Mouse (Mus musculus): ENCODE measurements around the gene Klk1. TPM values are rescaled to one million over a fixed set of nuclear protein-coding genes. Genes with fewer than 3 reads are reported as not detected.
"Not testable (repeated sequence)": the region's sequence is repeated elsewhere in the genome, so short reads cannot be mapped to it uniquely, and the experiment has no call there.

Gene Klk1
- not detected in 2 replicates for polyA plus RNA-seq (2016; fragmentation: Nextera tagmentation; extraction: Ambion mirVana)

- H3K4me2 ChIP-seq (replicated peaks) = no peak within 1 kb of the TSS
- WGBS = 50% methylated on average over 1 of the region's 1 CpGs
- no peaks in the 10 kb centered on the region for H3K4me1 ChIP-seq
- no peak within 1 kb of the TSS for H3K9ac ChIP-seq
- no peaks in the 10 kb centered on the region for H3K36me3 ChIP-seq
- no peak within 1 kb of the TSS for H3K27ac ChIP-seq
- H3K27me3 ChIP-seq (replicated peaks) = no peaks in the 10 kb centered on the region
- no peak for ATAC-seq (ENCODE audit: low FRiP score, low read depth)
- no peak within 1 kb of the TSS for H3K4me3 ChIP-seq
- no peaks in the 10 kb centered on the region for H3K9me3 ChIP-seq
These were observed at the start of gene Klk1 for GRCm38 (mm10) chr7:44225076-44225475. Gene Klk1, plus strand, starts transcription at chr7:44225360.

DNA sequence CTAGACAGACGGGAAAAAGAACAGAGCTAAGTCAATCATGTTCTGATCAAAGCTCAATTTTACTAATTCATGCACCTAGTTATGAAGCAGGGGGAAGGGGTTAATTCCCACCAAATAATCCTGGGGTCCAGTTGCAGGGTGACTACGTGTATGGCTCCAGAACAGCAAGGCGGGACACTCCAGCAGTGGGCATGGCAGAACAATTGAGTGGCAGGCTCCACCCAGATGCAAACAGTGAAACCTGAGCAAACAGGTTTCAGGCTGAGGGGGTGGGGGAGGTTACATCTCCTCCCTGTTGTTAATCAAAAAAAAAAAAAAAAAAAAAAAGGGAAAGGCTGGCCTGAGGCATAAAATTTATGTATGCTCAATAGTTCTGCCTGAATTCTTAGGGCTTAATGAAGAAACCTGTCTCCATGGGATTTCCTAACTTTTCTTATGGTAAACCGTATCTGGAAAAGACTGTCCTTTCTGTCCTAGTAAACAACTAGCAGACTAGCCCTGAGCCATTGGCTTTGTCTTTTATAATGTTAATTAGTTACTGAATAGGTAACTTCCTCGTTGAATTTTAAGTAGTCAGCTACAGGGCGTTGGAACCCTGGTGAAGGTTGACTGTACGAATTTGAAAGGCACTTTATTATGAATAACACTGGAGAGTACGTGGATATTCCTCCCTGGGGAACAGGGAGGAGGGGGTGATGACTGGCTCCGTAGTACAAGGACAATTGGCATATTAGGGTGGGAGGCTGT is 45.7 kb upstream of the Klk1 start:
- Histone ChIP-seq H3K4me2 (replicated peaks) (no peak overlapping the region), H3K9ac (no peak overlapping the region), H3K27me3 (replicated peaks) (no peaks in the 10 kb centered on the region), H3K9me3 (no peaks in the 10 kb centered on the region), H3K4me3 (no peak overlapping the region), H3K4me1 (no peaks in the 10 kb centered on the region), H3K36me3 (no peaks in the 10 kb centered on the region), H3K27ac (no peak overlapping the region)
- WGBS = 58% methylated on average over 9 of the region's 9 CpGs
- ATAC-seq (ENCODE audit: low FRiP score, low read depth) = no peak

- not testable (repeated sequence) for H3K36me3 ChIP-seq; H3K9me3 ChIP-seq; H3K4me1 ChIP-seq; ATAC-seq (ENCODE audit: low FRiP score, low read depth); H3K4me2 ChIP-seq (replicated peaks); H3K4me3 ChIP-seq; H3K9ac ChIP-seq; H3K27me3 ChIP-seq (replicated peaks); H3K27ac ChIP-seq
- WGBS = 61% methylated on average over 8 of the region's 8 CpGs
These were observed 38.6 kb upstream of the Klk1 start for GRCm38 (mm10) chr7:44186516-44186915.

DNA sequence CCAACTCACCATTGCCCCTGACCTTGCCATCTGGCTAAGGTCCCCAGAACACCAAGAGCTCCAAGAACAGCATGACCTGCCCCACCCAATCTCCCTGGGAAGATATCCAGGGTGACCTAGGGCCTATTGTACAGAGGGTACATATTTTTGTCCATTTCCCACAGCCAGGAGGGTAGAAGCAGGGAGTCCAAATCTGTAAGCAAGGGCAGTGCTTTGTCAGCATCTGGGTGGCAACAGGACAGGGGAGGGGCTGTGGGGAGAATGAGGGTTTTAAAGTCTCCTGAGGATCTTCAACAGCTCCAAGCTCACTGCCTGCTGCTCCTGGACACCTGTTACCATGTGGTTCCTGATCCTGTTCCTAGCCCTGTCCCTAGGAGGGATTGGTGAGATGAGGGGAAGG is 37.2 kb upstream of the Klk1 start, which contains the start of gene Klk1b24:
Klk1b24 (plus strand) TSS at position 301 of the 400 bp plus-strand sequence.
- H3K36me3 ChIP-seq; H3K4me1 ChIP-seq; H3K4me3 ChIP-seq; ATAC-seq (ENCODE audit: low FRiP score, low read depth); H3K27me3 ChIP-seq (replicated peaks); H3K9ac ChIP-seq; H3K9me3 ChIP-seq; H3K27ac ChIP-seq; H3K4me2 ChIP-seq (replicated peaks): not testable (repeated sequence)

DNA sequence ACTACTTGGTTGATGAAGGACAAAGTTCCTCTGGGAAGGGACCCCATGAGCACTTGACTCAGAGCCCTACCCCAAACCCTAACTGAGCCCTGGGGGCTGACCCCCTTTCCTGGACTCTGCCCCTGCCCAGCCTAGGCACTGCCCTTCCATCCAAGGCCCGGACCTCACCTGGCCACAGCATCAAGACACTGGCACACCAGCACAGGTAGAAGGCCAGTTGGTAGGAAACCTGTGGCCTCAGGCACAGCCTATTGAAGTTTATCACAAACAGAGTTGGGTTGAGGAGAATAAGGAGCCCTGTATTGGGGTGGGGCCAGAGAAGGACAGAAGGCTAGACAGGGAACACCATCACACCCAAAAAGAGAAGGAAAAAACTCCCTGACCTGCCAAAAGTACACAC is 31.7 kb upstream of the Klk1 start:
- not testable (repeated sequence) for H3K4me2 ChIP-seq (replicated peaks); ATAC-seq (ENCODE audit: low FRiP score, low read depth); H3K4me1 ChIP-seq; H3K27me3 ChIP-seq (replicated peaks); H3K27ac ChIP-seq; H3K36me3 ChIP-seq; H3K4me3 ChIP-seq; H3K9ac ChIP-seq; H3K9me3 ChIP-seq
- WGBS = 86% methylated on average over 1 of the region's 1 CpGs

DNA sequence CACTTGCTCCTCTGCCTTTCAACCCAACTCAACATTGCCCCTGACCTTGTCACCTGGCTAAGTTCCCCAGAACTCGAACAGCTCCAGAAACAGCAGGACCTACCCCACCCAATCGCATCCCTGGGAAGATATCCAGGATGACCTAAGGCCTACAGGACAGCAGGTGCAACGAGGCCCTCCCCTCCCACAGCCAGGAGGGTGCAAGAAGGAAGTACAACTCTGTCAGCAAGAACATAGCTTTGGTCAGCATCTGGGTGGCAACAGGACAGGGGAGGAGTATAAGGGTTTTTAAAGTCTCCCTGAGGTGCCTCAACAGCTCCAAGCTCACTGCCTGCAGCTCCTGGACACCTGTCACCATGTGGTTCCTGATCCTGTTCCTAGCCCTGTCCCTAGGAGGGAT is 27.3 kb upstream of the Klk1 start, which contains the start of gene Klk1b3:
Klk1b3 (plus strand) TSS at position 301 of the 400 bp plus-strand sequence.
- Histone ChIP-seq H3K27me3 (replicated peaks) (no peaks in the 10 kb centered on the region), H3K4me1 (no peaks in the 10 kb centered on the region), H3K36me3 (no peaks in the 10 kb centered on the region), H3K9ac (no peak within 1 kb of the TSS), H3K4me3 (no peak within 1 kb of the TSS), H3K4me2 (replicated peaks) (no peak within 1 kb of the TSS), H3K27ac (no peak within 1 kb of the TSS), H3K9me3 (no peaks in the 10 kb centered on the region)
- 67% methylated on average over 3 of the region's 3 CpGs for WGBS
- no peak for ATAC-seq (ENCODE audit: low FRiP score, low read depth)

GRCm38 (mm10) chr7:44207135-44207534 is 18.0 kb upstream of the Klk1 start, which contains the start of gene Klk1b4:
Gene Klk1b4, plus strand, starts transcription at chr7:44207435.
- H3K9ac ChIP-seq = not testable (repeated sequence)
- 68% methylated on average over 3 of the region's 3 CpGs for WGBS

DNA sequence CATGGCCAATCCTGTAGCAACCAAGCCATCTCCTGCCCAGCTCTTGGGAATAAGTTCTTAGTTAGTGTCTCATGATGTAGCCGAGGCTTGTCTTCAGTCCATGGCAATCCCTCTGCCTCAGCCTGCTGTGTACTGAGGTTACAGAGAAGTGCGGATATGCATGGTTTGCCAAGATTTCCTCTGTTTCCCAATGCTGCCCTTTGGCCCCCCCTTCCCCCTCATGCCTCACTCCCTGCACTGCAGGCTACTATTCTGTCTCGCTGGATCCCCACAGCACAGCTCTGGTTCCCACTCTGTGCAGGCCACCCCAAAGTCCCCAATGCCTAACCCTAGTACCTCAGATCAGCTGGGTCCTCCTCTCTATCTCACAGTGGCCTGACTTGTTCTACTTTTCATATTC is 16.9 kb upstream of the Klk1 start:
- Histone ChIP-seq H3K4me2 (replicated peaks) (no peak overlapping the region), H3K36me3 (no peaks in the 10 kb centered on the region), H3K4me3 (no peak overlapping the region), H3K27ac (no peak overlapping the region), H3K9me3 (no peaks in the 10 kb centered on the region), H3K4me1 (no peaks in the 10 kb centered on the region), H3K27me3 (replicated peaks) (no peaks in the 10 kb centered on the region), H3K9ac (no peak overlapping the region)
- 85% methylated on average over 3 of the region's 3 CpGs for WGBS
- ATAC-seq (ENCODE audit: low FRiP score, low read depth) = no peak

More at GRCm38 (mm10) chr7:44207135-44207534, 18.0 kb upstream of the Klk1 start, which contains the start of gene Klk1b4:
- not testable (repeated sequence) for H3K27ac ChIP-seq; H3K27me3 ChIP-seq (replicated peaks); H3K4me2 ChIP-seq (replicated peaks); H3K4me1 ChIP-seq; H3K36me3 ChIP-seq; H3K4me3 ChIP-seq; H3K9me3 ChIP-seq; ATAC-seq (ENCODE audit: low FRiP score, low read depth)

GRCm38 (mm10) chr7:44215645-44216044 is 9.5 kb upstream of the Klk1 start, which contains the start of gene Klk1b5:
Gene Klk1b5, plus strand, starts transcription at chr7:44215945.
- WGBS = 85% methylated on average over 1 of the region's 1 CpGs
- Histone ChIP-seq H3K9ac (no peak within 1 kb of the TSS), H3K27me3 (replicated peaks) (no peaks in the 10 kb centered on the region; the same call in 1 of the 2 replicates), H3K36me3 (no peaks in the 10 kb centered on the region), H3K27ac (no peak within 1 kb of the TSS), H3K4me1 (no peaks in the 10 kb centered on the region), H3K4me2 (replicated peaks) (no peak within 1 kb of the TSS), H3K4me3 (no peak within 1 kb of the TSS), H3K9me3 (no peaks in the 10 kb centered on the region)
- no peak for ATAC-seq (ENCODE audit: low FRiP score, low read depth)

DNA sequence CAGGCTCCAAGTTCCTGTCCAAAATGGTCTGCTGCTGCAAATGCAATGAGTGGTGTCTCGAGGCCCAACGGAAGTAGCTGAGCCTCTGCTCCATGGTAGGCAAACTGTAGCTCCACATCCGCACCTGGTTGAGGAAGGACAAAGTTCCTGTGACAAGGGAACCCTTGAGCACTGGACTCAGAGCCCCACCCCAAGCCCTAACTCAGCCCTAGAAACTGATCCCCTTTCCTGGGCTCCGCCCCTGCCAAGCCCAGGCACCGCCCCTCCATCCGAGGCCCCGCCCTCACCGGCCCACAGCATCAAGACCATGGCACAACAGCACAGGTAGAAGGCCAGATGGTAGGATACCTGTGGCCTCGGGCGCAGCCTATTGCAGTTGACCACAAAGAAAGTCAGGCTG is 3.6 kb upstream of the Klk1 start:
- WGBS = 73% methylated on average over 10 of the region's 10 CpGs
- not testable (repeated sequence) for H3K27me3 ChIP-seq (replicated peaks); ATAC-seq (ENCODE audit: low FRiP score, low read depth); H3K4me1 ChIP-seq; H3K36me3 ChIP-seq; H3K4me2 ChIP-seq (replicated peaks); H3K27ac ChIP-seq; H3K9me3 ChIP-seq; H3K4me3 ChIP-seq; H3K9ac ChIP-seq

DNA sequence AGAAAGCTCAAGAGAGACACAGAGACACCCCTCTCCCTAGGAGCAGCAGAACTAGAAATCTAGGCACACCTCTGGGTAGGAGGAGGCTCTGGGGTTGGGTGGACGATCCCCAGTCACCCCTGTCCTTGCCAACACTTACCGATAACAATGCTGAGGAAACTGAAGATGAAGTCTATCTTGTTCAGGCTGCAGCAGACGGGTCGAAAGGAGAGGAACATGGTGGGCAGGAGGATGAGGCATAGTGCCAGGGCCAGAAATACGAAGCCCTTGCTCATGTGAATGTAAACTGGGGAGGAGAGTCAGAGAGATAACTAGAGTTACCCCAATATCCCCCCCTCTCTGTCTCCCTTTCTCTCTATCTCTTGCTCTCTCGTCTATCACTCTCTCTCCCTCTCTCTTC is 2.8 kb upstream of the Klk1 start:
- H3K27ac ChIP-seq; H3K4me3 ChIP-seq; H3K9me3 ChIP-seq; H3K9ac ChIP-seq; ATAC-seq (ENCODE audit: low FRiP score, low read depth); H3K27me3 ChIP-seq (replicated peaks); H3K36me3 ChIP-seq; H3K4me1 ChIP-seq; H3K4me2 ChIP-seq (replicated peaks): not testable (repeated sequence)
- WGBS = 85% methylated on average over 6 of the region's 6 CpGs

GRCm38 (mm10) chr7:44235909-44236308 is 10.7 kb downstream of the Klk1 start, which contains the start of gene Gm36864:
Gene Gm36864, plus strand, starts transcription at chr7:44236177.
- no peak within 1 kb of the TSS for H3K4me3 ChIP-seq
- H3K9me3 ChIP-seq = no peaks in the 10 kb centered on the region
- H3K27ac ChIP-seq = no peak within 1 kb of the TSS
- ATAC-seq (ENCODE audit: low FRiP score, low read depth) = no peak
- 80% methylated on average over 3 of the region's 3 CpGs for WGBS
- no peaks in the 10 kb centered on the region for H3K4me1 ChIP-seq
- no peaks in the 10 kb centered on the region for H3K36me3 ChIP-seq
- H3K4me2 ChIP-seq (replicated peaks) = no peak within 1 kb of the TSS
- H3K9ac ChIP-seq = no peak within 1 kb of the TSS
- no peaks in the 10 kb centered on the region for H3K27me3 ChIP-seq (replicated peaks)

GRCm38 (mm10) chr7:44239913-44240312 is 14.8 kb downstream of the Klk1 start:
- no peak for ATAC-seq (ENCODE audit: low FRiP score, low read depth)
- Histone ChIP-seq H3K27ac (no peak overlapping the region), H3K9ac (no peak overlapping the region), H3K4me2 (replicated peaks) (no peak overlapping the region), H3K9me3 (no peaks in the 10 kb centered on the region), H3K27me3 (replicated peaks) (no peaks in the 10 kb centered on the region), H3K4me1 (no peaks in the 10 kb centered on the region), H3K4me3 (no peak overlapping the region), H3K36me3 (no peaks in the 10 kb centered on the region)
- 57% methylated on average over 2 of the region's 2 CpGs for WGBS
